Mouse (Mus musculus) kidney, postnatal 0 days (tissue): ENCODE data around the gene Pnma1. TPM values are rescaled to one million over a fixed set of nuclear protein-coding genes. Genes with fewer than 3 reads are reported as not detected.
A peak's percentile ranks its signal among the peaks of the same experiment; 100 is the strongest.

ENCODE experiments used
- ATAC-seq: fragments of 200-750 bp; cut with Nextera tagmentation; replicated peaks from 2 replicates; pipeline ENCODE4 v1.8.0; 2017; ENCODE audit warnings: low read depth, moderate number of reproducible peaks, moderate TSS enrichment, moderate library complexity; ENCODE audit not compliant: low FRiP score
- DNase-seq: peaks from one replicate; pipeline ENCODE4 v3.0.0-alpha.2; 2016; ENCODE audit warnings: low spot score
- H3K27ac ChIP-seq: fragments of 300-500 bp; sonication (generic); 2 replicates; pipeline ENCODE4 v1.5.1; 2014; ENCODE audit warnings: mild to moderate bottlenecking
- H3K27me3 ChIP-seq: fragments of 300-500 bp; sonication (generic); 2 replicates; pipeline ENCODE4 v1.6.1; 2014; ENCODE audit warnings: low read length, mixed read lengths; ENCODE audit not compliant: insufficient read depth
- H3K36me3 ChIP-seq: fragments of 300-500 bp; sonication (generic); 2 replicates; pipeline ENCODE4 v1.6.1; 2014; ENCODE audit warnings: low read length, mixed read lengths; ENCODE audit not compliant: insufficient read depth
- H3K4me1 ChIP-seq: fragments of 300-500 bp; sonication (generic); replicated peaks from 2 replicates; pipeline ENCODE4 v1.6.1; 2014; ENCODE audit warnings: antibody characterized with exemption, low read length, mixed read lengths; ENCODE audit not compliant: insufficient read depth
- H3K4me2 ChIP-seq: fragments of 300-500 bp; sonication (generic); 2 replicates; pipeline ENCODE4 v1.6.1; 2014; ENCODE audit warnings: mild to moderate bottlenecking, low read length, moderate library complexity, mixed read lengths
- H3K4me3 ChIP-seq: fragments of 300-500 bp; sonication (generic); replicated peaks from 2 replicates; pipeline ENCODE4 v1.5.1; 2014; ENCODE audit warnings: low read depth, low read length
- H3K9ac ChIP-seq: fragments of 300-500 bp; sonication (generic); 2 replicates; pipeline ENCODE4 v1.6.1; 2014; ENCODE audit warnings: low read depth, low read length
- H3K9me3 ChIP-seq: fragments of 300-500 bp; sonication (generic); replicated peaks from 2 replicates; pipeline ENCODE4 v1.6.1; 2016; ENCODE audit warnings: low read length, inconsistent platforms, mixed read lengths
- CTCF ChIP-seq: IDR thresholded peaks from 2 replicates; pipeline ENCODE4 v1.5.1; 2016; ENCODE audit warnings: antibody characterized with exemption, low read depth, mild to moderate bottlenecking, moderate library complexity
- WGBS: fragments of 180-500 bp; shearing (Covaris S2); extraction: QIAGEN DNeasy Blood & Tissue Kit; methylation state at CpG from one replicate; pipeline ENCODE4 v1.1.7; 2014; 5-methylcytosine and 5-hydroxymethylcytosine counted together
- polyA plus RNA-seq: library from polyadenylated mRNA; unstranded; fragments of >200 nt; fragmentation: Nextera tagmentation; extraction: Ambion mirVana; gene quantifications from 2 replicates; pipeline ENCODE4 v1.2.1, GENCODE M21; 2015

Pnma1 gene
- polyA plus RNA-seq, 1 experiment from 2014 or later: 0.33 TPM

DNA sequence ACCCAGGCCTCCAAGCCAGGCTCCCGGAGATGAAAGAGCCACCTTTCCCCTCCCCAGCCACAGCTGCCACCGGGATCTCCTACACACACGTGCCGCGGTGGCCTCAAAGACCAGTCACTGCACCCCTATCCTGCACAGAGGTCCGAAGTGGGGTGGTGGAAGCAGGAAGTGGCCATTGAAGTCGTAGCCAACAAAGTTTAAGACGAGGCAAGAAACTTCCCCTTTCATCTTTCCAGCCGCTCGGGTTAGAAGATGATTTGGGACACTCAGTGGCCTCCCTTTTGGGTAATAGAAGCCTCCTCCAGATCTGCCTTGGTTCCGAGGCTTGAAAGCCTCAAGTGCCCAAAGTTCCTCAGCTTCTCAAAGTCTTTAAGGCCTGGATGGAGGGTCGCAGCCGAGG, 44.0 kb upstream of the Pnma1 start:
- Histone ChIP-seq H3K9ac (peak overlapping the region; percentile 96), H3K27ac (peak overlapping the region; percentile 38; the same call in 1 of the 2 replicates), H3K27me3 (no peaks in the 10 kb centered on the region), H3K36me3 (no peaks in the 10 kb centered on the region), H3K4me1 (peaks cover 56% of the 10 kb centered on the region), H3K4me3 (peak overlapping the region; percentile 64), H3K9me3 (no peaks in the 10 kb centered on the region), H3K4me2 (peak overlapping the region; percentile 99)
- DNase-seq (no peak), ATAC-seq (no peak)
- no peak for TF ChIP-seq CTCF
- whole genome bisulfite sequencing: 3% methylated on average over 13 of the region's 13 CpGs

DNA sequence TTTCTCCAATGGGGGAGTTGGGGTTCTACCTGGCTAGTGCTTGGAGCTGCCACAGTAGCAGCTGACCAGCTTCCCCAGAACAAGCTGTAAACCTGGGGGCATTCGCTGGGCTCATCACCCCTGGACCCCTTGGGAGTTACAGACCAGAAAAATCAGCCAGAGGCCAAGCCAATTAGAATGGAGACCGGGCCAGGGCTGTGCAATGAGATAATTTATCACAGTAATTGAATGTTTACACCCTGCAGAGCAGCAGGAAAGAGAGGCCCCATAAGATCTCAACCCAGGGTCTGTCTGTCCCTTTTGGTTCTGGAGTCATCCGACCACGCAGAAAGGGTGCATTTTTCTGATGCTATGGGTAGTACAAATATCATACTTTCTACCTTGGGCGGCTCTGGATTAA, 43.5 kb upstream of the Pnma1 start:
- Histone ChIP-seq H3K4me1 (peaks cover 59% of the 10 kb centered on the region), H3K9ac (peak overlapping the region; percentile 96; the same call in 1 of the 2 replicates), H3K27ac (no peak overlapping the region), H3K9me3 (no peaks in the 10 kb centered on the region), H3K4me2 (peak overlapping the region; percentile 99), H3K4me3 (peak overlapping the region; percentile 64; the same call in 1 of the 2 replicates), H3K27me3 (no peaks in the 10 kb centered on the region), H3K36me3 (no peaks in the 10 kb centered on the region)
- 31% methylated on average over 5 of the region's 5 CpGs for WGBS
- no peak for TF ChIP-seq CTCF
- DNase-seq (no peak), ATAC-seq (no peak)

- Histone ChIP-seq H3K4me3 (no peak overlapping the region), H3K27me3 (no peaks in the 10 kb centered on the region), H3K9me3 (no peaks in the 10 kb centered on the region), H3K36me3 (no peaks in the 10 kb centered on the region), H3K4me1 (peaks cover 59% of the 10 kb centered on the region), H3K4me2 (peak overlapping the region; percentile 99; the same call in 1 of the 2 replicates), H3K27ac (no peak overlapping the region), H3K9ac (no peak overlapping the region)
- WGBS: 63% methylated on average over 7 of the region's 7 CpGs
- DNase-seq (no peak), ATAC-seq (no peak)
- no peak for TF ChIP-seq CTCF
Observed at GRCm38 (mm10) chr12:84191190-84191589, 42.9 kb upstream of the Pnma1 start.

DNA sequence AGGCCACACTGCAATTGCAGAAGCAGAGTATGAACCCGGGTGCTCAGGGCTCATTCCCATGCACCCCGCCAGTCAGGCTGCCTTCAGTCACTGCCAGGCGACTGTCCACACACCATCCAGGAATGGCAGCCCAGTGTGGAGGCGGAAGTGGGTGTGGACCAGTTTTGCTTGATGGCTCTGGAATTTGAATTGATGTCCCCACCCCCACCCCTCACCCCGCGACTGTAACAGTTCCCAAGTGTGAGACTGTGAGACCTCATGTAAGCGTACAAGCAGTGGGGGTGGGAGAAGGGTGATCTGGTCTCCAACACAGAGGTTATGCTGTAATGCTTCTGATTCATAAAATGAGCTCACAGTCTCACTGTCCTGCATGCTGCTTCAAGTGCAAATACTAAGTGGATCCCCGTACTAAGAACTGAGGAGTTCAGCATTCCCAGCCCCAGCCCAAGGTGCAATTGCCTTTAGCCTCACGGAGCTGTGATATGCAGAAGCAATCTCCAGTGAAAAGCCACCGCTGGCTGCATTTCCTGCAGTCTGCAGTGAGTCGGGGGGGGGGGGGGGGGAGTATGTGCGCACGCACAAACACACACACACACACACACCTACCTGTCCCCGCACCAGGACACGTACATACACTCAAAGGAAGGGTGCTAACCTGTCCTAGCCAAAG, 42.0 kb upstream of the Pnma1 start:
- H3K9me3 ChIP-seq: no peaks in the 10 kb centered on the region
- no peaks in the 10 kb centered on the region for H3K36me3 ChIP-seq
- TF ChIP-seq CTCF: no peak
- no peaks in the 10 kb centered on the region for H3K27me3 ChIP-seq
- DNase-seq (peak; percentile 52), ATAC-seq (no peak)
- H3K27ac ChIP-seq: no peak overlapping the region
- H3K4me1 ChIP-seq: peaks cover 59% of the 10 kb centered on the region
- no peak overlapping the region for H3K9ac ChIP-seq
- 27% methylated on average over 15 of the region's 15 CpGs for WGBS
- peak overlapping the region; percentile 29 for H3K4me2 ChIP-seq
- H3K4me3 ChIP-seq: no peak overlapping the region

DNA sequence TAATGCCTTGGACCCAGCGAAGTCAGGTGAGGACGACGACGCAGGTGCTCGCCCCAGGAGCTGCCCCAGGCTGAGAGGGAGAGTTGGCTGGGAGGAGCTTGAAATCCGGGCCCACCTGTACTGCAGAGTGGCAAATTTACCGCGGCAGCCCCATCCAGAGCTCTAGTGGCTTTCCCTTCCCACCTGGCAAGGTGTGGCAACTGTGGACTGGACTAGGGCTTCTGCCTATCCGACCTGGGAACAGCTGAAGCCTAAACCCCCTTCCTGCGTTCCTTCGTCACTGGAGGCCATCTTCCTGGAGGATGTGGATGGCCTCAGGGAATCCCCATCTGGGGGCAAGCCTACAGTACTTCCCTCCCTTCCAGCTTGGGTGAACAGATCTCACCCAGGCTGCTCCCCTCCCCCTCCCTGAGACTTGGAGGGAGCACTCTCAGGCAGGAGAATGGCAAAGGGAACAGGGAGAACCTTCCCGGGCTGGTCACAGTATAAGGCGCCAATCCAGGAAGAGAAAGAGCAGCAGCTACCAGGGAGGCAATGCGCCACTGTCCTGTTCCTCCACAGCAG, 40.7 kb upstream of the Pnma1 start:
- DNase-seq: no peak
- H3K9ac ChIP-seq: no peak overlapping the region
- H3K9me3 ChIP-seq: no peaks in the 10 kb centered on the region
- peak overlapping the region; percentile 5; the same call in 1 of the 2 replicates for H3K27ac ChIP-seq
- WGBS: 69% methylated on average over 13 of the region's 14 CpGs
- peaks cover 53% of the 10 kb centered on the region for H3K4me1 ChIP-seq
- H3K4me2 ChIP-seq: no peak overlapping the region
- no peak for ATAC-seq
- no peaks in the 10 kb centered on the region for H3K27me3 ChIP-seq
- H3K4me3 ChIP-seq: no peak overlapping the region
- H3K36me3 ChIP-seq: no peaks in the 10 kb centered on the region
- TF ChIP-seq CTCF: no peak

DNA sequence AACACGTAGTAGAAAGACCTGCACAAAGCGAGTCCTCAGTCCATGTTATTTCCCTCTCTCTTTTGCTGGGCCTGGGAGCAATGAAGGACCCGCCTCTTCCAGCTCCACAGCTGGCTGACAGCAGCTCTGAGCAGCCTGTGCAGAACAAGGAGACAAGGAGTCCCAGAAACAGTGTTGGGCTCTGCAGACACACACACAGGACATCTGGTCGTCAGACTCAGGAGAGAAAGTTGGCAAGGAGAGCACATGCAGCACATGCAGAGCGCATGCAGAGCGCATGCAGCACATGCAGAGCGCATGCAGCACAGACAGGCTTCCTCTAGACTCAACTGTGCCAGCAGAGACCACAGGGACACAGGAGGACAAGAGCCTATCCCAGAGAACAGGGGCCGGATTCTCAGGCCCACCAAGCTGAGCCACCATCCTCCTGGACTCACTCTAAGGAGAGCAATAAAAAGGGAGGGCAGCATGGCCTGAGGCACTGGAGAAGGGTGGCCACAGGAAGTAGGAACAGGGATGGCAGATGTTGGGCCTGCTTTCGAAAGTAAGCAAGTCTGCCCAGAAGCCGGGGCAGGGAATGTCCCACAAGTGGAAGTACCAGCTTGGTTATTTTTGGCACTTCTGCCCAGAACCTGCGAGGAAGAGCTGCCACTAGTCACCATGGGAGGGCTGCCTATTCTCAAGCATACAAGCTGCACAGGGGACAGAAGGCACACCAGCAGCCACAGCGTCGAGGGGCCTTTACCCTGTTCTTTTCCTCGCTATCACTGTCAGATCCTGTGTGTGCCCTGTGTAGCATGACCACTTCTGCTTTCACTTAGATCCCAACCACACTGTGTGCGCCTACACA, 39.7 kb upstream of the Pnma1 start:
- 57% methylated on average over 15 of the region's 15 CpGs for WGBS
- ATAC-seq (no peak), DNase-seq (no peak)
- Histone ChIP-seq H3K27ac (peak overlapping the region; percentile 42), H3K36me3 (no peaks in the 10 kb centered on the region), H3K4me2 (no peak overlapping the region), H3K4me3 (no peak overlapping the region), H3K4me1 (peaks cover 53% of the 10 kb centered on the region), H3K9ac (no peak overlapping the region), H3K27me3 (no peaks in the 10 kb centered on the region), H3K9me3 (no peaks in the 10 kb centered on the region)
- no peak for TF ChIP-seq CTCF
